Mouse (Mus musculus) cerebellum, postnatal 10 days (tissue): ENCODE results near the gene Pvalb.

Experiments
- DNase-seq, 2 experiments: peaks; one replicate each; pipeline ENCODE4 v3.0.0; 2021; ENCODE audit warnings: mixed read lengths in 2 of 2

The Pvalb gene

GRCm38 (mm10) chr15:78158335-78158734 is 47.9 kb downstream of the Pvalb start:
- DNase-seq = peak; percentile 71 to 84

GRCm38 (mm10) chr15:78157824-78158223 is 48.4 kb downstream of the Pvalb start:
- peak in 1 of 2 experiments; percentile 58 for DNase-seq

GRCm38 (mm10) chr15:78157330-78157729 is 48.9 kb downstream of the Pvalb start:
- DNase-seq = peak; percentile 56 to 57

GRCm38 (mm10) chr15:78155421-78155820 is 50.8 kb downstream of the Pvalb start:
- DNase-seq = no peak

- no peak for DNase-seq
These were observed 53.0 kb downstream of the Pvalb start for GRCm38 (mm10) chr15:78153045-78153775.

- peak; percentile 53 to 60 for DNase-seq
These were observed 57.6 kb downstream of the Pvalb start for GRCm38 (mm10) chr15:78148565-78148964.
